Mouse (Mus musculus) CH12.LX (cell line): ENCODE data around the gene Pde9a.

Experiments
- BHLHE40 ChIP-seq: IDR thresholded peaks from 2 replicates; pipeline ENCODE4 v1.6.1; 2011; ENCODE audit warnings: mild to moderate bottlenecking, low read depth, low read length, improper control_type of control experiment
- CTCF ChIP-seq, 2 experiments: IDR thresholded peaks in 1 of 2; conservative IDR thresholded peaks in 1 of 2; 2 replicates each; pipeline ENCODE4 v1.5.1; 2011 to 2012; ENCODE audit warnings: low read depth in 2 of 2, low read length in 2 of 2, improper control_type of control experiment in 1 of 2, inconsistent platforms in 1 of 2, mild to moderate bottlenecking in 1 of 2, moderate library complexity in 1 of 2
- MYC ChIP-seq: IDR thresholded peaks from 2 replicates; pipeline ENCODE4 v1.6.1; 2011; ENCODE audit warnings: low read depth, mild to moderate bottlenecking, improper control_type of control experiment, low read length
- POLR2A ChIP-seq: IDR thresholded peaks from 2 replicates; pipeline ENCODE4 v1.6.1; 2011; ENCODE audit warnings: low read depth, mild to moderate bottlenecking, improper control_type of control experiment, low read length
- SMC3 ChIP-seq: IDR thresholded peaks from 2 replicates; pipeline ENCODE4 v1.6.1; 2011; ENCODE audit warnings: low read depth, low read length, improper control_type of control experiment
- TCF12 ChIP-seq: IDR thresholded peaks from 2 replicates; pipeline ENCODE4 v1.6.1; 2014; ENCODE audit warnings: low read depth, mild to moderate bottlenecking, inconsistent platforms, low read length, improper control_type of control experiment
- USF1 ChIP-seq: IDR thresholded peaks from 2 replicates; pipeline ENCODE4 v1.6.1; 2014; ENCODE audit warnings: low read depth, mild to moderate bottlenecking, inconsistent platforms, low read length, improper control_type of control experiment
- ZNF384 ChIP-seq: IDR thresholded peaks from 2 replicates; pipeline ENCODE4 v1.6.1; 2012; ENCODE audit warnings: low read depth, low read length, improper control_type of control experiment, inconsistent platforms

GRCm38 (mm10) chr17:31360582-31360981, 25.4 kb upstream of the Pde9a start:
- TF ChIP-seq USF1 (no peak), MYC (no peak), CTCF (conservative IDR thresholded peaks at IDR 0.05 in 1 of 2, IDR thresholded peaks at IDR 0.05 in 1 of 2; ENCODE audit: low read depth in 2 of 2, low read length in 2 of 2) (no peak), ZNF384 (no peak), POLR2A (no peak), BHLHE40 (no peak), TCF12 (no peak), SMC3 (no peak)
